Mouse (Mus musculus): ENCODE results near the gene Fancc. TPM values are rescaled to one million over a fixed set of nuclear protein-coding genes. Genes with fewer than 3 reads are reported as not detected.
"Not testable (repeated sequence)": the region's sequence is repeated elsewhere in the genome, so short reads cannot be mapped to it uniquely, and the experiment has no call there.

Gene Fancc
- polyA plus RNA-seq, 1 experiment from 2014 or later: 17.1 TPM

DNA sequence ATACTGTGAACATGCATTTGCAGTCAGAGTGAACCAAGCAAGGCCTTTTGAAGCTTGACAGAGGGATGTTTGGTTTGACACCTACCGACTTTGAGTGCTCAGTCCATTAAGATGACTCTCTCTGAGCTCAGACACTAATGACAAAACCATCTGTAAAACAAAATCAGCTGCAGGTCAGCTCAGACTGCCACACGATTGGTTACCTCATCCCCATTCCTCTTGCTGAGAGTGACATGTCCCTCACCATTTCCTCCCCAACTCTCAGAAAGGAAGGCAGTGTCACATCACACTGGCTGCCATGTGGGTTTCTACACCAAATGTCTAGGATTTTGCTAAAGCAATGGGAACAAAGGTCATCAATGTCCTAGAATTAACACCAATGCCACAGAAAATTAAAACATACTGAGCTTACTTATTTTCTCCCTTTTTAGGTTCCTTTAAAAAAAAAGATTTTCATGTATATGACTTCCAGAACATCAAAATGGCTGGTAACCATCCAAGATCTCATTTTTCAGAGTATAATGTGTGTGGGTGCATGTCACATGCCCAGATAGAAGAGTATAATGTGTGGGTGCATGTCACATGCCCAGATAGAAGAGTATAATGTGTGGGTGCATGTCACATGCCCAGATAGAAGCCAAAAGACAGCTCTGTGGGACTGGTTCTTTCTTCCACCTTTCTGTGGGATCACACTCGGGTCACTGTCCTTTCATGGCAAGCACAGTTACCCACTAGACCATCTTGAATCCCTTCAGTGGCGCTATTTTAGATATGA, 136.8 kb downstream of the Fancc start:
- H3K4me2 ChIP-seq (ENCODE audit: low read depth, low read length): no peak overlapping the region
- no peak overlapping the region for H3K9ac ChIP-seq (ENCODE audit: low read depth, low read length)
- H3K27ac ChIP-seq (replicated peaks; ENCODE audit: low read depth, low read length): no peak overlapping the region
- no peak overlapping the region for H3K4me3 ChIP-seq (ENCODE audit: low read depth, low read length)
- no peaks in the 10 kb centered on the region for H3K4me1 ChIP-seq (ENCODE audit: control insufficient read depth, insufficient read depth, low read length)
- no peaks in the 10 kb centered on the region for H3K36me3 ChIP-seq (ENCODE audit: control insufficient read depth, insufficient read depth, low read length)
- ATAC-seq (ENCODE audit: low read depth): no peak
- 68% methylated on average over 4 of the region's 4 CpGs for WGBS
- no peaks in the 10 kb centered on the region for H3K27me3 ChIP-seq (replicated peaks; ENCODE audit: control insufficient read depth, insufficient read depth, low read length)
- H3K9me3 ChIP-seq (ENCODE audit: control insufficient read depth, low read length): no peaks in the 10 kb centered on the region
- DNase-seq (ENCODE audit: low spot score): no peak

GRCm38 (mm10) chr13:63359393-63359792, 137.7 kb downstream of the Fancc start:
- Histone ChIP-seq H3K36me3 (ENCODE audit: control insufficient read depth, insufficient read depth, low read length) (no peaks in the 10 kb centered on the region), H3K4me3 (ENCODE audit: low read depth, low read length) (no peak overlapping the region), H3K4me2 (ENCODE audit: low read depth, low read length) (no peak overlapping the region), H3K9me3 (ENCODE audit: control insufficient read depth, low read length) (no peaks in the 10 kb centered on the region), H3K4me1 (ENCODE audit: control insufficient read depth, insufficient read depth, low read length) (no peaks in the 10 kb centered on the region), H3K27me3 (replicated peaks; ENCODE audit: control insufficient read depth, insufficient read depth, low read length) (no peaks in the 10 kb centered on the region), H3K9ac (ENCODE audit: low read depth, low read length) (no peak overlapping the region), H3K27ac (replicated peaks; ENCODE audit: low read depth, low read length) (no peak overlapping the region)
- ATAC-seq (ENCODE audit: low read depth): no peak
- DNase-seq (ENCODE audit: low spot score): no peak
- 83% methylated on average over 4 of the region's 4 CpGs for WGBS

DNA sequence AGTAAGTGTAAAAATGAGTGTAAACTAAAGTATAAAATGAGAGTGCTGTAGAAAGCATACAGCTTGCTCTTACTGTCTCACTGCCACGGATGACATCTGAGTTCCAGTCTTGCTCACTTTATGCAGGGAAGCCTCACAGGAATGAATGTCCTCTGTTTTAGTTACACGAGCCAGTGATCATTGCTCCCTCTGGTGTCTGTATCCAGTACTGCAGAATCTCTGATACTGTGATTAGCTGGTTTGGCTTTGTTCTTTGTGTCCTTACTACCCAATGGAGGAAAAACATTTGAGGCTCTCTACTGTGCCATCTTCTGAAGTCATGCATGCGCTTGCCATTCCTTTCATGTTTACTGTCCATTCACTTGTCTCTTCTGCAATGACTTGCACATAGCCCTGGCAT, 140.5 kb downstream of the Fancc start:
- 36% methylated on average over 3 of the region's 3 CpGs for WGBS

GRCm38 (mm10) chr13:63356101-63356500, 141.0 kb downstream of the Fancc start:
- WGBS: 95% methylated on average over 4 of the region's 4 CpGs
- no peak for ATAC-seq (ENCODE audit: low read depth)
- no peaks in the 10 kb centered on the region for H3K36me3 ChIP-seq (ENCODE audit: control insufficient read depth, insufficient read depth, low read length)

More for the DNA sequence above, 140.5 kb downstream of the Fancc start:
- H3K9me3 ChIP-seq (ENCODE audit: control insufficient read depth, low read length): no peaks in the 10 kb centered on the region
- no peaks in the 10 kb centered on the region for H3K27me3 ChIP-seq (replicated peaks; ENCODE audit: control insufficient read depth, insufficient read depth, low read length)
- H3K36me3 ChIP-seq (ENCODE audit: control insufficient read depth, insufficient read depth, low read length): no peaks in the 10 kb centered on the region
- DNase-seq (ENCODE audit: low spot score): peak; percentile 58
- no peak overlapping the region for H3K27ac ChIP-seq (replicated peaks; ENCODE audit: low read depth, low read length)
- no peak overlapping the region for H3K4me2 ChIP-seq (ENCODE audit: low read depth, low read length)
- H3K4me3 ChIP-seq (ENCODE audit: low read depth, low read length): no peak overlapping the region
- H3K9ac ChIP-seq (ENCODE audit: low read depth, low read length): no peak overlapping the region
- no peaks in the 10 kb centered on the region for H3K4me1 ChIP-seq (ENCODE audit: control insufficient read depth, insufficient read depth, low read length)
- ATAC-seq (ENCODE audit: low read depth): no peak

GRCm38 (mm10) chr13:63353312-63353711, 143.8 kb downstream of the Fancc start:
- DNase-seq (ENCODE audit: low spot score); H3K27me3 ChIP-seq (replicated peaks; ENCODE audit: control insufficient read depth, insufficient read depth, low read length); ATAC-seq (ENCODE audit: low read depth); H3K27ac ChIP-seq (replicated peaks; ENCODE audit: low read depth, low read length); H3K4me3 ChIP-seq (ENCODE audit: low read depth, low read length); H3K4me1 ChIP-seq (ENCODE audit: control insufficient read depth, insufficient read depth, low read length); H3K9ac ChIP-seq (ENCODE audit: low read depth, low read length); H3K9me3 ChIP-seq (ENCODE audit: control insufficient read depth, low read length); H3K4me2 ChIP-seq (ENCODE audit: low read depth, low read length); H3K36me3 ChIP-seq (ENCODE audit: control insufficient read depth, insufficient read depth, low read length): not testable (repeated sequence)
- 87% methylated on average over 4 of the region's 4 CpGs for WGBS

More at GRCm38 (mm10) chr13:63356101-63356500, 141.0 kb downstream of the Fancc start:
- H3K9ac ChIP-seq (ENCODE audit: low read depth, low read length): no peak overlapping the region
- H3K4me1 ChIP-seq (ENCODE audit: control insufficient read depth, insufficient read depth, low read length): no peaks in the 10 kb centered on the region
- H3K9me3 ChIP-seq (ENCODE audit: control insufficient read depth, low read length): no peaks in the 10 kb centered on the region
- DNase-seq (ENCODE audit: low spot score): no peak
- no peaks in the 10 kb centered on the region for H3K27me3 ChIP-seq (replicated peaks; ENCODE audit: control insufficient read depth, insufficient read depth, low read length)
- no peak overlapping the region for H3K4me3 ChIP-seq (ENCODE audit: low read depth, low read length)
- H3K4me2 ChIP-seq (ENCODE audit: low read depth, low read length): no peak overlapping the region
- no peak overlapping the region for H3K27ac ChIP-seq (replicated peaks; ENCODE audit: low read depth, low read length)

- WGBS: 81% methylated on average over 4 of the region's 4 CpGs
- H3K27me3 ChIP-seq (replicated peaks; ENCODE audit: control insufficient read depth, insufficient read depth, low read length): no peaks in the 10 kb centered on the region
- H3K9me3 ChIP-seq (ENCODE audit: control insufficient read depth, low read length): no peaks in the 10 kb centered on the region
- H3K27ac ChIP-seq (replicated peaks; ENCODE audit: low read depth, low read length): no peak overlapping the region
- H3K9ac ChIP-seq (ENCODE audit: low read depth, low read length): no peak overlapping the region
- no peak for ATAC-seq (ENCODE audit: low read depth)
- no peak overlapping the region for H3K4me3 ChIP-seq (ENCODE audit: low read depth, low read length)
- no peak for DNase-seq (ENCODE audit: low spot score)
- H3K4me1 ChIP-seq (ENCODE audit: control insufficient read depth, insufficient read depth, low read length): no peaks in the 10 kb centered on the region
- H3K4me2 ChIP-seq (ENCODE audit: low read depth, low read length): no peak overlapping the region
- no peaks in the 10 kb centered on the region for H3K36me3 ChIP-seq (ENCODE audit: control insufficient read depth, insufficient read depth, low read length)
Measured at GRCm38 (mm10) chr13:63350076-63350475, 147.0 kb downstream of the Fancc start.

DNA sequence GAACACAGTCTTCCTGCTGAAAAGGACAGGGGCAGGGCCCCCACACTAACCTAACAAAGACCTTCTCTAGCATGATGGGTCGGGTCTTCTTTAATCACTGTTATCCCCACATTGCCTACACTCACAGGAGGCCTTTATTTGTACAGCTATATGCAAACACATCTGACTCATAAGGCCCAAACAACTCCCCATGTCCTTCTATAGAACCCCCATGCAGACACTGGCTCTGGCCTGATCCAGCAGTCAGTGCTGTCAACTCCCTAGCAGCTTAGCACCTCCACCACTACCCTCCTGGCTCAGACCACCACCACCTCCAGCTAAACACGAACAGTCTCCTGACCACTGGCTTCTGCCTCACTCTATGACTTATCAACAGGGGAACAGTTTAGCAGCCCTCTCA, 149.4 kb downstream of the Fancc start:
- H3K4me3 ChIP-seq (ENCODE audit: low read depth, low read length): no peak overlapping the region
- H3K4me1 ChIP-seq (ENCODE audit: control insufficient read depth, insufficient read depth, low read length): no peaks in the 10 kb centered on the region
- DNase-seq (ENCODE audit: low spot score): no peak
- H3K4me2 ChIP-seq (ENCODE audit: low read depth, low read length): no peak overlapping the region
- H3K9me3 ChIP-seq (ENCODE audit: control insufficient read depth, low read length): no peaks in the 10 kb centered on the region
- 81% methylated on average over 2 of the region's 2 CpGs for WGBS
- H3K9ac ChIP-seq (ENCODE audit: low read depth, low read length): no peak overlapping the region
- ATAC-seq (ENCODE audit: low read depth): no peak
- no peaks in the 10 kb centered on the region for H3K27me3 ChIP-seq (replicated peaks; ENCODE audit: control insufficient read depth, insufficient read depth, low read length)
- H3K36me3 ChIP-seq (ENCODE audit: control insufficient read depth, insufficient read depth, low read length): no peaks in the 10 kb centered on the region
- H3K27ac ChIP-seq (replicated peaks; ENCODE audit: low read depth, low read length): no peak overlapping the region

- H3K4me1 ChIP-seq (ENCODE audit: control insufficient read depth, insufficient read depth, low read length): no peaks in the 10 kb centered on the region
- H3K9ac ChIP-seq (ENCODE audit: low read depth, low read length): no peak overlapping the region
- ATAC-seq (ENCODE audit: low read depth) (no peak), DNase-seq (ENCODE audit: low spot score) (no peak)
- no peaks in the 10 kb centered on the region for H3K9me3 ChIP-seq (ENCODE audit: control insufficient read depth, low read length)
- no peak overlapping the region for H3K4me3 ChIP-seq (ENCODE audit: low read depth, low read length)
- no peaks in the 10 kb centered on the region for H3K36me3 ChIP-seq (ENCODE audit: control insufficient read depth, insufficient read depth, low read length)
- H3K4me2 ChIP-seq (ENCODE audit: low read depth, low read length): no peak overlapping the region
- WGBS: 76% methylated on average over 5 of the region's 5 CpGs
- H3K27me3 ChIP-seq (replicated peaks; ENCODE audit: control insufficient read depth, insufficient read depth, low read length): no peaks in the 10 kb centered on the region
- no peak overlapping the region for H3K27ac ChIP-seq (replicated peaks; ENCODE audit: low read depth, low read length)
Measured at GRCm38 (mm10) chr13:63345476-63346225, 151.4 kb downstream of the Fancc start.

All from embryonic facial prominence, embryonic 14.5 days (tissue).